Mouse (Mus musculus) heart, postnatal 10 days (tissue): ENCODE results near the gene Smg7. TPM values are rescaled to one million over a fixed set of nuclear protein-coding genes. Genes with fewer than 3 reads are reported as not detected.

Experiments
- DNase-seq, 2 experiments: peaks; one replicate each; pipeline ENCODE4 v3.0.0; 2021
- intact Hi-C: fragments of 180-260 bp; cut with DNase I; formaldehyde crosslinking; loops from one replicate; pipeline ENCODE4 v1.15.1; 2025
- total RNA-seq, 2 experiments: library from RNA; stranded (reverse); gene quantifications; 2 replicates each; pipeline ENCODE4 v1.2.3; 2021

Gene Smg7
- total RNA-seq, 2 experiments from 2014 or later = 47.5 to 49.8 TPM

GRCm38 (mm10) chr1:152841057-152841456 lies 61.4 kb downstream of the Smg7 start:
- intact Hi-C loops = no loop called here
- no peak for DNase-seq

GRCm38 (mm10) chr1:152840343-152840742 lies 62.1 kb downstream of the Smg7 start:
- intact Hi-C loops = no loop called here
- DNase-seq = no peak

- intact Hi-C loops = no loop called here
- DNase-seq = no peak
Observed at GRCm38 (mm10) chr1:152838841-152839240, 63.6 kb downstream of the Smg7 start.

GRCm38 (mm10) chr1:152838026-152838702 lies 64.3 kb downstream of the Smg7 start:
- intact Hi-C loops = no loop called here

GRCm38 (mm10) chr1:152835061-152835460 lies 67.4 kb downstream of the Smg7 start:
- intact Hi-C loops = no loop called here
- DNase-seq = no peak

More at GRCm38 (mm10) chr1:152838026-152838702, 64.3 kb downstream of the Smg7 start:
- no peak for DNase-seq

- DNase-seq = no peak
- intact Hi-C loops = no loop called here
Observed at GRCm38 (mm10) chr1:152832316-152832715, 70.1 kb downstream of the Smg7 start.

GRCm38 (mm10) chr1:152831619-152832018 lies 70.8 kb downstream of the Smg7 start:
- intact Hi-C loops = no loop called here
- DNase-seq = no peak

GRCm38 (mm10) chr1:152831003-152831402 lies 71.4 kb downstream of the Smg7 start:
- DNase-seq = no peak
- intact Hi-C loops = no loop called here

GRCm38 (mm10) chr1:152830054-152830453 lies 72.4 kb downstream of the Smg7 start:
- intact Hi-C loops = no loop called here
- no peak for DNase-seq

- intact Hi-C loops = loop anchor here (5.0 kb wide), 1 partner anchor 36 kb away; no protein-coding TSS in a partner anchor
- DNase-seq = no peak
Observed at GRCm38 (mm10) chr1:152828637-152829355, 73.7 kb downstream of the Smg7 start.

- intact Hi-C loops = loop anchor here (5.0 kb wide), 1 partner anchor 36 kb away; no protein-coding TSS in a partner anchor
- no peak for DNase-seq
Observed at GRCm38 (mm10) chr1:152828168-152828567, 74.3 kb downstream of the Smg7 start.

- peak; percentile 12 to 26 for DNase-seq
- intact Hi-C loops = loop anchor here (5.0 kb wide), 1 partner anchor 34 kb away; no protein-coding TSS in a partner anchor
Observed at GRCm38 (mm10) chr1:152826446-152826845, 76.0 kb downstream of the Smg7 start.

- DNase-seq = no peak
- intact Hi-C loops = no loop called here
Observed at GRCm38 (mm10) chr1:152824206-152824605, 78.2 kb downstream of the Smg7 start.

- no peak for DNase-seq
- intact Hi-C loops = no loop called here
Observed at GRCm38 (mm10) chr1:152821746-152822145, 80.7 kb downstream of the Smg7 start.

GRCm38 (mm10) chr1:152820911-152821695 lies 81.3 kb downstream of the Smg7 start:
- no peak for DNase-seq
- intact Hi-C loops = no loop called here

GRCm38 (mm10) chr1:152819558-152819957 lies 82.9 kb downstream of the Smg7 start:
- DNase-seq = no peak
- intact Hi-C loops = no loop called here

GRCm38 (mm10) chr1:152817794-152818193 lies 84.7 kb downstream of the Smg7 start:
- intact Hi-C loops = no loop called here
- DNase-seq = peak; percentile 71

GRCm38 (mm10) chr1:152817027-152817769 lies 85.2 kb downstream of the Smg7 start:
- intact Hi-C loops = no loop called here
- no peak for DNase-seq

- peak; percentile 24 to 57 for DNase-seq
Observed at GRCm38 (mm10) chr1:152815265-152815701, 87.2 kb downstream of the Smg7 start.

More at GRCm38 (mm10) chr1:152815265-152815701, 87.2 kb downstream of the Smg7 start:
- intact Hi-C loops = no loop called here
